Mouse (Mus musculus) bone marrow, adult 2 months (tissue): Measurements from ENCODE around the gene Itga9.

ENCODE experiments used
- CTCF ChIP-seq: fragments of 200-500 bp; IDR thresholded peaks from 2 replicates; pipeline ENCODE4 v1.5.1; 2011; ENCODE audit warnings: low read length, control low read depth; ENCODE audit not compliant: control insufficient read depth, insufficient read depth
- POLR2A ChIP-seq: fragments of 200-500 bp; IDR thresholded peaks from 2 replicates; pipeline ENCODE4 v1.6.1; 2011; ENCODE audit warnings: low read depth, mild to moderate bottlenecking, control low read depth, low read length, borderline replicate concordance; ENCODE audit not compliant: control insufficient read depth

- no peak for TF ChIP-seq POLR2A
- no peak for TF ChIP-seq CTCF
Measured at GRCm38 (mm10) chr9:118620807-118621206, 14.3 kb downstream of the Itga9 start.
